ENCODE assay signal across 9 mouse cellular contexts in the genomic region with DNA sequence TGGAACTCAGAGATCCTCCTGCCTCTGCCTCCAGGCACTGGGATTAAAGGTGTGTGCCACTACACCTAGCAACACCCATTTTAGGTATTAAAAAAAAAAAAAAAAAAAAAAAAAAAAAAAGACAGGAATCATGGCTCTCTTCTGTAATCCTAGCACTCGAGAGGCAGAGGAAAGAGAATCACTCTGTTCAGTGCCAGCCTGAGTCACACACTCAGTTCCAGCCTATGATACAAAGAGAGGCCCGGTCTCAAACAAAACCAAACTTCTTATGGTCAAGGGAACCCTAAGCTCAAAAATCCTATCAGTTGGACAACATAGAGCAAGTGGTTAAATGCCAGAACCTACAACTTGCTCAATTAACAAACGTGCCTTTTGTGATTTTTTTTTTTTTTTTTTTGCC. TPM values are rescaled to one million over a fixed set of nuclear protein-coding genes. Genes with fewer than 3 reads are reported as not detected.
DNase-seq lines count a peak whose midpoint lies in the region; ATAC-seq and TF ChIP-seq lines count a peak whose summit lies in the region.
"Had no signal": no experiment of that assay in that cellular context is flagged by ENCODE, and none has a peak within 500 bp of the region (broad histone marks: within the 10 kb centered on the region; RNA-seq: fewer than 3 reads in every experiment).

No protein-coding gene starts in this region.

- no peak for TF ChIP-seq CTCF in embryonic fibroblast, embryonic 13.5 days (IDR thresholded peaks at IDR 0.05; ENCODE audit: borderline replicate concordance, insufficient read depth, low read length)

- peaks cover 35% of the 10 kb centered on the region for H3K36me3 ChIP-seq in lung, embryonic 16.5 days (ENCODE audit: control insufficient read depth, insufficient read depth, low read length)
- H3K36me3 ChIP-seq in limb, embryonic 14.5 days (ENCODE audit: control insufficient read depth, insufficient read depth, low read length) = peaks cover 53% of the 10 kb centered on the region
- H3K36me3 ChIP-seq in stomach, embryonic 16.5 days (ENCODE audit: control insufficient read depth, insufficient read depth, low read length) = peaks cover 19% of the 10 kb centered on the region

- peak overlapping the region; percentile 85 for H3K4me2 ChIP-seq in lung, embryonic 16.5 days (ENCODE audit: low read depth, low read length)
- peak overlapping the region; percentile 87 for H3K4me2 ChIP-seq in limb, embryonic 14.5 days (replicated peaks; ENCODE audit: low read depth, low read length, severe bottlenecking)
- H3K4me2 ChIP-seq in stomach, embryonic 16.5 days (ENCODE audit: low read depth, low read length) = peak overlapping the region; percentile 89

- H3K4me1 ChIP-seq in lung, embryonic 16.5 days (replicated peaks; ENCODE audit: control insufficient read depth, insufficient read depth, low read length) = peaks cover 21% of the 10 kb centered on the region
- H3K4me1 ChIP-seq in embryonic fibroblast, embryonic 13.5 days (ENCODE audit: control insufficient read depth, insufficient read depth, low read length) = peaks cover 12% of the 10 kb centered on the region
- peaks cover 17% of the 10 kb centered on the region for H3K4me1 ChIP-seq in limb, embryonic 14.5 days (ENCODE audit: control insufficient read depth, insufficient read depth, low read length)
- peaks cover 22% of the 10 kb centered on the region for H3K4me1 ChIP-seq in stomach, embryonic 16.5 days (ENCODE audit: control insufficient read depth, insufficient read depth, low read length)

- ATAC-seq in lung, embryonic 16.5 days (ENCODE audit: low read depth) = no peak
- ATAC-seq in limb, embryonic 14.5 days (ENCODE audit: low FRiP score, low read depth) = no peak
- ATAC-seq in stomach, embryonic 16.5 days (ENCODE audit: insufficient read depth, low FRiP score) = no peak

- H3K27ac ChIP-seq in lung, embryonic 16.5 days (ENCODE audit: low read length) = no peak overlapping the region
- no peak overlapping the region for H3K27ac ChIP-seq in embryonic fibroblast, embryonic 13.5 days (ENCODE audit: insufficient read depth, low read length)
- no peak overlapping the region for H3K27ac ChIP-seq in limb, embryonic 14.5 days (replicated peaks; ENCODE audit: low read depth, low read length)
- no peak overlapping the region for H3K27ac ChIP-seq in stomach, embryonic 16.5 days (ENCODE audit: low read length)

- no peaks in the 10 kb centered on the region for H3K9me3 ChIP-seq in lung, embryonic 16.5 days (ENCODE audit: control insufficient read depth, low read length)
- no peaks in the 10 kb centered on the region for H3K9me3 ChIP-seq in limb, embryonic 14.5 days (ENCODE audit: control insufficient read depth, low read length)
- H3K9me3 ChIP-seq in stomach, embryonic 16.5 days (replicated peaks; ENCODE audit: control insufficient read depth, low read length) = no peaks in the 10 kb centered on the region

- no peak for DNase-seq in lung, postnatal 4 days
- no peak for DNase-seq in limb, embryonic 14.5 days (ENCODE audit: low spot score)
- no peak for DNase-seq in gastrocnemius, adult 8-10 months (ENCODE audit: low spot score in 2 of 2)
- no peak for DNase-seq in natural killer cell, adult 2 months (ENCODE audit: low spot score in 2 of 2)
- DNase-seq: thymus, adult 18-20 months had no signal

- 62% methylated on average over 3 of the region's 3 CpGs for WGBS in lung, embryonic 16.5 days
- WGBS in limb, embryonic 14.5 days = 78% methylated on average over 3 of the region's 3 CpGs
- WGBS in stomach, embryonic 16.5 days = 66% methylated on average over 3 of the region's 3 CpGs

- H3K27me3 ChIP-seq in lung, embryonic 16.5 days (ENCODE audit: control insufficient read depth, insufficient read depth, low read depth, low read length) = no peaks in the 10 kb centered on the region
- H3K27me3 ChIP-seq in limb, embryonic 14.5 days (ENCODE audit: control insufficient read depth, insufficient read depth, low read length) = no peaks in the 10 kb centered on the region
- no peaks in the 10 kb centered on the region for H3K27me3 ChIP-seq in stomach, embryonic 16.5 days (ENCODE audit: control insufficient read depth, insufficient read depth, low read length)

- no peak overlapping the region for H3K9ac ChIP-seq in lung, embryonic 16.5 days (ENCODE audit: low read length)
- 0 out of 2 replicates have a peak overlapping the region, but pooled peaks have one; percentile 97 for H3K9ac ChIP-seq in limb, embryonic 14.5 days (ENCODE audit: low read depth, low read length, severe bottlenecking)
- H3K9ac ChIP-seq in stomach, embryonic 16.5 days (ENCODE audit: low read length) = no peak overlapping the region

- no peak for TF ChIP-seq POLR2A in embryonic fibroblast, embryonic 13.5 days (IDR thresholded peaks at IDR 0.05; ENCODE audit: low read depth, low read length)
- no peak for TF ChIP-seq POLR2A in limb, embryonic 14.5 days (IDR thresholded peaks at IDR 0.05; ENCODE audit: borderline replicate concordance, extremely low read depth, insufficient read depth, insufficient read length)

- peak overlapping the region; percentile 69; the same call in 1 of the 2 replicates for H3K4me3 ChIP-seq in lung, embryonic 16.5 days (ENCODE audit: low read length)
- peak overlapping the region; percentile 48 for H3K4me3 ChIP-seq in embryonic fibroblast, embryonic 13.5 days (ENCODE audit: insufficient read depth, low read length)
- peak overlapping the region; percentile 98 for H3K4me3 ChIP-seq in limb, embryonic 14.5 days (replicated peaks; ENCODE audit: low read length)
- H3K4me3 ChIP-seq in stomach, embryonic 16.5 days (replicated peaks; ENCODE audit: low read length) = peak overlapping the region; percentile 88

RNA-seq across cellular contexts. Expression of gene Cog4, which starts 1.5 kb away (rescaled TPM):
- 73.9 and 74.9 TPM in 2 replicates for polyA plus RNA-seq in lung, embryonic 16.5 days (2015; fragmentation: Nextera tagmentation; extraction: Ambion mirVana)
- polyA plus RNA-seq in embryonic fibroblast, embryonic 13.5 days (2011; ENCODE audit: insufficient read length, low read depth, missing spikeins) = 44.9 and 49.1 TPM in 2 replicates
- 41.2 and 44.5 TPM in 2 replicates for polyA plus RNA-seq in limb, embryonic 14.5 days (2012; rRNA removed)
- polyA plus RNA-seq in limb, embryonic 14.5 days (2014; fragmentation: Nextera tagmentation; extraction: Ambion mirVana) = 65.5 and 75.4 TPM in 2 replicates
- polyA plus RNA-seq in stomach, embryonic 16.5 days (2015; fragmentation: Nextera tagmentation; extraction: Ambion mirVana) = 70.3 and 71.5 TPM in 2 replicates
- total RNA-seq in gastrocnemius, adult 8-10 months (2022) = 10 to 100 TPM; 61.0 to 68.2 (median 64.3) TPM

RNA-seq across cellular contexts. Expression of gene Sf3b3, which starts 1.6 kb away (rescaled TPM):
- 132 and 140 TPM in 2 replicates for polyA plus RNA-seq in lung, embryonic 16.5 days (2015; fragmentation: Nextera tagmentation; extraction: Ambion mirVana)
- 113 and 124 TPM in 2 replicates for polyA plus RNA-seq in embryonic fibroblast, embryonic 13.5 days (2011; ENCODE audit: insufficient read length, low read depth, missing spikeins)
- 92.7 and 96.2 TPM in 2 replicates for polyA plus RNA-seq in limb, embryonic 14.5 days (2012; rRNA removed)
- polyA plus RNA-seq in limb, embryonic 14.5 days (2014; fragmentation: Nextera tagmentation; extraction: Ambion mirVana) = 132 and 150 TPM in 2 replicates
- polyA plus RNA-seq in stomach, embryonic 16.5 days (2015; fragmentation: Nextera tagmentation; extraction: Ambion mirVana) = 128 and 131 TPM in 2 replicates
- total RNA-seq in gastrocnemius, adult 8-10 months (2022) = 10 to 100 TPM; 14.1 to 19.3 (median 14.3) TPM

RNA-seq across cellular contexts. Expression of gene Il34, which starts 39.2 kb away (rescaled TPM):
- 4.9 and 6.5 TPM in 2 replicates for polyA plus RNA-seq in lung, embryonic 16.5 days (2015; fragmentation: Nextera tagmentation; extraction: Ambion mirVana)
- polyA plus RNA-seq in embryonic fibroblast, embryonic 13.5 days (2011; ENCODE audit: insufficient read length, low read depth, missing spikeins) = 2.7 and 5.0 TPM in 2 replicates
- 1.4 and 1.6 TPM in 2 replicates for polyA plus RNA-seq in limb, embryonic 14.5 days (2012; rRNA removed)
- polyA plus RNA-seq in limb, embryonic 14.5 days (2014; fragmentation: Nextera tagmentation; extraction: Ambion mirVana) = 0.95 and 1.2 TPM in 2 replicates
- 2.9 and 5.0 TPM in 2 replicates for polyA plus RNA-seq in stomach, embryonic 16.5 days (2015; fragmentation: Nextera tagmentation; extraction: Ambion mirVana)
- 1 to 10 TPM; 1.6 to 5.5 (median 4.3) TPM for total RNA-seq in gastrocnemius, adult 8-10 months (2022)
- total RNA-seq: neutrophil, adult 5-6 weeks had no signal

RNA-seq across cellular contexts. Expression of gene Fuk, which starts 57.3 kb away (rescaled TPM):
- polyA plus RNA-seq in lung, embryonic 16.5 days (2015; fragmentation: Nextera tagmentation; extraction: Ambion mirVana) = 9.8 and 10.6 TPM in 2 replicates
- polyA plus RNA-seq in embryonic fibroblast, embryonic 13.5 days (2011; ENCODE audit: insufficient read length, low read depth, missing spikeins) = 7.0 and 8.4 TPM in 2 replicates
- polyA plus RNA-seq in limb, embryonic 14.5 days (2012; rRNA removed) = 16.2 and 22.4 TPM in 2 replicates
- 10.4 and 10.6 TPM in 2 replicates for polyA plus RNA-seq in limb, embryonic 14.5 days (2014; fragmentation: Nextera tagmentation; extraction: Ambion mirVana)
- 12.2 and 13.3 TPM in 2 replicates for polyA plus RNA-seq in stomach, embryonic 16.5 days (2015; fragmentation: Nextera tagmentation; extraction: Ambion mirVana)
- total RNA-seq in gastrocnemius, adult 8-10 months (2022) = 1 to 10 TPM; 3.6 to 4.5 (median 4.0) TPM

Comparison
In these comparisons a context has a peak if more than half of its experiments do, and no peak if none do; other contexts are left out.
1. H3K4me3 ChIP-seq: peak in every context shown above with its lines; median percentile 98 in limb, embryonic 14.5 days; 88 in stomach, embryonic 16.5 days; 69 in lung, embryonic 16.5 days; 48 in embryonic fibroblast, embryonic 13.5 days.